Mouse (Mus musculus): ENCODE data around the gene Cfap57. TPM values are rescaled to one million over a fixed set of nuclear protein-coding genes. Genes with fewer than 3 reads are reported as not detected.

The Cfap57 gene
- polyA plus RNA-seq, 1 experiment from 2014 or later = 0.92 TPM

GRCm38 (mm10) chr4:118589733-118590130, 30.8 kb downstream of the Cfap57 start:
- ATAC-seq (ENCODE audit: low FRiP score, low read depth) = no peak
- H3K36me3 ChIP-seq = no peaks in the 10 kb centered on the region
- H3K9me3 ChIP-seq = no peaks in the 10 kb centered on the region
- peak overlapping the region; percentile 34 for H3K4me2 ChIP-seq (replicated peaks)
- peaks cover 8% of the 10 kb centered on the region; the same call in 1 of the 2 replicates for H3K4me1 ChIP-seq
- no peak overlapping the region for H3K4me3 ChIP-seq
- WGBS = 3% methylated on average over 7 of the region's 7 CpGs
- H3K27ac ChIP-seq (replicated peaks) = peak overlapping the region; percentile 49
- H3K27me3 ChIP-seq = no peaks in the 10 kb centered on the region
- H3K9ac ChIP-seq (replicated peaks) = no peak overlapping the region

GRCm38 (mm10) chr4:118589053-118589732, 31.4 kb downstream of the Cfap57 start:
- Histone ChIP-seq H3K4me3 (no peak overlapping the region), H3K36me3 (no peaks in the 10 kb centered on the region), H3K4me2 (replicated peaks) (peak overlapping the region; percentile 34; the same call in 1 of the 2 replicates), H3K27me3 (no peaks in the 10 kb centered on the region), H3K4me1 (peaks cover 8% of the 10 kb centered on the region; the same call in 1 of the 2 replicates), H3K27ac (replicated peaks) (peak overlapping the region; percentile 49), H3K9me3 (no peaks in the 10 kb centered on the region), H3K9ac (replicated peaks) (no peak overlapping the region)
- no peak for ATAC-seq (ENCODE audit: low FRiP score, low read depth)
- WGBS = 55% methylated on average over 12 of the region's 12 CpGs

- Histone ChIP-seq H3K27ac (replicated peaks) (no peak overlapping the region), H3K4me1 (peaks cover 6% of the 10 kb centered on the region), H3K27me3 (no peaks in the 10 kb centered on the region), H3K4me2 (replicated peaks) (no peak overlapping the region), H3K36me3 (no peaks in the 10 kb centered on the region), H3K4me3 (no peak overlapping the region), H3K9ac (replicated peaks) (no peak overlapping the region), H3K9me3 (no peaks in the 10 kb centered on the region)
- WGBS = 95% methylated on average over 8 of the region's 8 CpGs
- no peak for ATAC-seq (ENCODE audit: low FRiP score, low read depth)
Measured at GRCm38 (mm10) chr4:118582629-118583028, 37.9 kb downstream of the Cfap57 start.

DNA sequence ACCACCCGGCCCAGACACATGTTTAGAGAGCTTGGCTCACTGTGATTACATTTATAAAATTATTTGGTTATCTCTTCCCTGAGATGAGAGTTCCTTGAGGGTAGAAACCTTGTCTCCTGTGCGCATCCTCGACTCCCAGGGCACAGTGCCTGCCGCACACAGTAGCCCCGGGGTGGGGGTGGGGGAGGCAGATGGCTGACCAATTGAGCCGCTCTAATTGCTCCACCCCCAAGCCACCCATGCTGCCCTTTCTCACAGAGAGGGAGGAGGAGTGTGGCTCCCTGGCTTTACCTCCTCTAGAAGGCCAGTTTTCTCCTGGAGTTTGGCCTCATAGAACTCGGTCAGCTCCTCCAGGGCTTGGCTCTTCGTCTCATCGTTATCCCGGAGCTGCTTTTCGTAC, 39.1 kb downstream of the Cfap57 start:
- Histone ChIP-seq H3K27ac (replicated peaks) (no peak overlapping the region), H3K4me2 (replicated peaks) (no peak overlapping the region), H3K9me3 (no peaks in the 10 kb centered on the region), H3K27me3 (0 out of 2 replicates have a peak, but pooled peaks cover 5% of the 10 kb centered on the region), H3K4me3 (no peak overlapping the region), H3K9ac (replicated peaks) (no peak overlapping the region), H3K36me3 (no peaks in the 10 kb centered on the region), H3K4me1 (peaks cover 6% of the 10 kb centered on the region)
- WGBS = 37% methylated on average over 11 of the region's 11 CpGs
- no peak for ATAC-seq (ENCODE audit: low FRiP score, low read depth)

- no peak overlapping the region for H3K27ac ChIP-seq (replicated peaks)
- peaks cover 6% of the 10 kb centered on the region for H3K4me1 ChIP-seq
- no peak overlapping the region for H3K9ac ChIP-seq (replicated peaks)
- 0 out of 2 replicates have a peak, but pooled peaks cover 5% of the 10 kb centered on the region for H3K27me3 ChIP-seq
- no peak overlapping the region for H3K4me3 ChIP-seq
- H3K36me3 ChIP-seq = no peaks in the 10 kb centered on the region
- no peak overlapping the region for H3K4me2 ChIP-seq (replicated peaks)
- ATAC-seq (ENCODE audit: low FRiP score, low read depth) = no peak
- H3K9me3 ChIP-seq = no peaks in the 10 kb centered on the region
- 44% methylated on average over 13 of the region's 13 CpGs for WGBS
Measured at GRCm38 (mm10) chr4:118579313-118579712, 41.3 kb downstream of the Cfap57 start.

DNA sequence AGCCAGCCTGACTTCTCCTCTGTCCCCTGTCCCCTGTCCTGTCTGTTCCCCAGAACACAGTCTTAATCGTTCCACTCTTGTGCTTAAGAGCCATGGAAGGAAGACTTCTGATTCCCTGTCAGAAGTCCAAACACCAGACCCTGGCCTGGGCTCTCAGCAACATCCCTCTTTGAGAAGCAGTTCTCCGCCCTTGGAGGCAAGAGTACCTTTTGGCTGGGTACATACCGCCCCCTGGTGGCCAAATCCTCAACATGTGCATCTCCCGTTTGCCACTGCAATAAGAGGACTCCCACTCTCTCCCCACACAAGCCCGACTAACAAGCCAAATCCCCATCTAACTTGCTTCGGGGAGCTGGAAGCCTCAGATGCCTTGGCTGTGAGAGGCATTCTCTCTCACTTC, 44.5 kb downstream of the Cfap57 start:
- ATAC-seq (ENCODE audit: low FRiP score, low read depth) = 0 out of 2 replicates have a peak, but pooled peaks have one; percentile 34
- no peak overlapping the region for H3K4me2 ChIP-seq (replicated peaks)
- H3K36me3 ChIP-seq = no peaks in the 10 kb centered on the region
- H3K4me1 ChIP-seq = no peaks in the 10 kb centered on the region
- no peak overlapping the region for H3K27ac ChIP-seq (replicated peaks)
- no peaks in the 10 kb centered on the region for H3K9me3 ChIP-seq
- 6% methylated on average over 6 of the region's 6 CpGs for WGBS
- H3K9ac ChIP-seq (replicated peaks) = no peak overlapping the region
- H3K27me3 ChIP-seq = 0 out of 2 replicates have a peak, but pooled peaks cover 10% of the 10 kb centered on the region
- H3K4me3 ChIP-seq = no peak overlapping the region

DNA sequence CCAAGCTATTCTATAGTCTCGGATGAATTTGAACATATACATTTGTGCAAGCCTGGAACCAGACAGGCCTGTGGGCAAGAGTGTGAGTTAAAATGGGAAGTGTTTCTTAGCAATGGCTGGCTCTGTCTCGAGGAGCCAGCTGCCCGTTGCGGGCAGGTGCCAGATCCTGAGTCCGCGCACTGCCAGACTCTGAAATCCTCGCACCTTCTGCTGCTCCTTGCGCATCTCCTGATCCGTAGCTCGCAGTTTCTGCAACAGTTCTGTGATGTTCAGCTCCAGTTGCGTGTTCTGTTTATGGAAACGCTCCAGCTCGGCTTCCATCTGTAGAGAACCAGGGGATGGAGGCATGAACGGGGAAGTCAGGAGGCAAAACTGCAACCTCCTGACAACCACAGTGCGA, 49.1 kb downstream of the Cfap57 start:
- Histone ChIP-seq H3K9ac (replicated peaks) (no peak overlapping the region), H3K27ac (replicated peaks) (no peak overlapping the region), H3K4me2 (replicated peaks) (no peak overlapping the region), H3K9me3 (no peaks in the 10 kb centered on the region), H3K4me1 (no peaks in the 10 kb centered on the region), H3K36me3 (no peaks in the 10 kb centered on the region), H3K27me3 (peaks cover 5% of the 10 kb centered on the region), H3K4me3 (no peak overlapping the region)
- ATAC-seq (ENCODE audit: low FRiP score, low read depth) = no peak
- 85% methylated on average over 15 of the region's 15 CpGs for WGBS

DNA sequence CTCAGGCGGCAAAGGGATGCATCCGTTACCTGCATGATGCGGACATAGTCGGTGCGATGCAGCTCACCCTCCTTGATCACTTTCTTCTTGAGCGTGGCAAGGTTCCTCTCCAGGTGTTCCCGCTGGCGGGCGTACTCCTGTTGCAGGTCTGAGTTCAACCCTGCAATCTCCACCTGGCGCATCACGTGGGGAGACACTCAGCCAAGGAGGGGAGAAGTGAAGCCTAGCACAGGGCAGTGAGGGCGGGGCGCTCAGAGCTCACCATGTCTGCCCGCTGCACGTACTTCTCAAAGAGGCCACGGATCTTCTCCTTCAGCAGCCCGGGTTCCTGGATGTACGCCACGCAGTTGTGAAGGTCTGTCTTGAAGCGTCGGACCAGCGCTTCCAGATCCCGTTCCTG, 51.3 kb downstream of the Cfap57 start:
- no peak overlapping the region for H3K4me2 ChIP-seq (replicated peaks)
- H3K4me3 ChIP-seq = no peak overlapping the region
- 81% methylated on average over 23 of the region's 23 CpGs for WGBS

GRCm38 (mm10) chr4:118568709-118569108, 51.9 kb downstream of the Cfap57 start:
- no peaks in the 10 kb centered on the region for H3K36me3 ChIP-seq
- 75% methylated on average over 10 of the region's 10 CpGs for WGBS
- H3K9ac ChIP-seq (replicated peaks) = no peak overlapping the region
- no peaks in the 10 kb centered on the region for H3K4me1 ChIP-seq
- H3K4me3 ChIP-seq = no peak overlapping the region
- no peak for ATAC-seq (ENCODE audit: low FRiP score, low read depth)
- peaks cover 5% of the 10 kb centered on the region for H3K27me3 ChIP-seq
- H3K4me2 ChIP-seq (replicated peaks) = no peak overlapping the region
- H3K27ac ChIP-seq (replicated peaks) = no peak overlapping the region
- no peaks in the 10 kb centered on the region for H3K9me3 ChIP-seq

More for the DNA sequence above, 51.3 kb downstream of the Cfap57 start:
- H3K9me3 ChIP-seq = no peaks in the 10 kb centered on the region
- no peak for ATAC-seq (ENCODE audit: low FRiP score, low read depth)
- H3K4me1 ChIP-seq = no peaks in the 10 kb centered on the region
- peaks cover 5% of the 10 kb centered on the region for H3K27me3 ChIP-seq
- H3K9ac ChIP-seq (replicated peaks) = no peak overlapping the region
- H3K36me3 ChIP-seq = no peaks in the 10 kb centered on the region
- no peak overlapping the region for H3K27ac ChIP-seq (replicated peaks)

- Histone ChIP-seq H3K4me2 (replicated peaks) (no peak overlapping the region), H3K4me1 (no peaks in the 10 kb centered on the region), H3K27me3 (no peaks in the 10 kb centered on the region; the same call in none of the 2 replicates), H3K9me3 (peaks cover 4% of the 10 kb centered on the region; the same call in 1 of the 2 replicates), H3K36me3 (no peaks in the 10 kb centered on the region), H3K4me3 (no peak overlapping the region), H3K27ac (replicated peaks) (no peak overlapping the region), H3K9ac (replicated peaks) (no peak overlapping the region)
- ATAC-seq (ENCODE audit: low FRiP score, low read depth) = no peak
- 36% methylated on average over 7 of the region's 7 CpGs for WGBS
Measured at GRCm38 (mm10) chr4:118566161-118566676, 54.4 kb downstream of the Cfap57 start.

DNA sequence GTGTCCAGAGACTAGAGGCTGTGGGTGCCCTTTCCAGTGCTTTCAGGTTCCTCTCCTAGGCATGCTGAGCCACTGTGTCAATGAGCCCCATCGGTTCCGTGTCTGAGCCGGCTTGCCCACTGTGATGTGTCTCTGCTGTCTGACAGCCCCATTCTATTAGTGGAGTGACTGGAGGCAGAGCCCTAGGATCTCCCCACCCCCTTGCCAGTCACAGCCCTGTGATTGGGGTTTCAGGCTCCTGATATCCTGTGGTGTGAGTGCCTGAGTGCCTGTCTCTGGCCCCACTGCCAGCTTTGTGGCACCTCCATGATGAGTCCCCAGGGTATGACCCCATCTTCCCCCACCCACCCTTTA, 55.7 kb downstream of the Cfap57 start:
- peak; percentile 45; the same call in 1 of the 2 replicates for ATAC-seq (ENCODE audit: low FRiP score, low read depth)
- Histone ChIP-seq H3K36me3 (no peaks in the 10 kb centered on the region), H3K27ac (replicated peaks) (0 out of 2 replicates have a peak overlapping the region, but pooled peaks have one; percentile 32), H3K27me3 (no peaks in the 10 kb centered on the region; the same call in 1 of the 2 replicates), H3K4me1 (no peaks in the 10 kb centered on the region), H3K4me2 (replicated peaks) (no peak overlapping the region), H3K9ac (replicated peaks) (no peak overlapping the region), H3K9me3 (peaks cover 4% of the 10 kb centered on the region; the same call in 1 of the 2 replicates), H3K4me3 (no peak overlapping the region)
- WGBS = 23% methylated on average over 3 of the region's 3 CpGs

- Histone ChIP-seq H3K27me3 (no peaks in the 10 kb centered on the region; the same call in 1 of the 2 replicates), H3K9me3 (peaks cover 4% of the 10 kb centered on the region; the same call in 1 of the 2 replicates), H3K4me2 (replicated peaks) (no peak overlapping the region), H3K9ac (replicated peaks) (no peak overlapping the region), H3K27ac (replicated peaks) (peak overlapping the region; percentile 32; the same call in 1 of the 2 replicates), H3K36me3 (no peaks in the 10 kb centered on the region), H3K4me1 (no peaks in the 10 kb centered on the region), H3K4me3 (no peak overlapping the region)
- 57% methylated on average over 13 of the region's 13 CpGs for WGBS
- ATAC-seq (ENCODE audit: low FRiP score, low read depth) = no peak; the same call in 1 of the 2 replicates
Measured at GRCm38 (mm10) chr4:118564062-118564925, 56.3 kb downstream of the Cfap57 start.

Data from midbrain, embryonic 12.5 days (tissue).